Mouse (Mus musculus): Measurements from ENCODE around the gene Phlda2. TPM values are rescaled to one million over a fixed set of nuclear protein-coding genes. Genes with fewer than 3 reads are reported as not detected.
A peak's percentile ranks its signal among the peaks of the same experiment; 100 is the strongest.

Gene Phlda2
- total RNA-seq, 2 experiments from 2014 or later = not detected

GRCm38 (mm10) chr7:143464811-143465560 is 38.0 kb downstream of the Phlda2 start:
- ATAC-seq (replicated peaks; ENCODE audit: poor library complexity, severe bottlenecking) = no peak

- ATAC-seq (replicated peaks; ENCODE audit: poor library complexity, severe bottlenecking) = peak; percentile 21; the same call in 1 of the 2 replicates
Observed at GRCm38 (mm10) chr7:143463865-143464415, 39.0 kb downstream of the Phlda2 start.

- ATAC-seq (replicated peaks; ENCODE audit: poor library complexity, severe bottlenecking) = no peak
Observed at GRCm38 (mm10) chr7:143462516-143462915, 40.4 kb downstream of the Phlda2 start.

- no peak for ATAC-seq (replicated peaks; ENCODE audit: poor library complexity, severe bottlenecking)
Observed at GRCm38 (mm10) chr7:143461920-143462319, 41.0 kb downstream of the Phlda2 start.

GRCm38 (mm10) chr7:143461294-143461870 is 41.6 kb downstream of the Phlda2 start:
- ATAC-seq (replicated peaks; ENCODE audit: poor library complexity, severe bottlenecking) = no peak

GRCm38 (mm10) chr7:143460874-143461273 is 42.1 kb downstream of the Phlda2 start, which contains the start of gene Cdkn1c:
Cdkn1c (minus strand) TSS chr7:143461050.
- ATAC-seq (replicated peaks; ENCODE audit: poor library complexity, severe bottlenecking) = peak; percentile 84

GRCm38 (mm10) chr7:143460217-143460834 is 42.6 kb downstream of the Phlda2 start:
- ATAC-seq (replicated peaks; ENCODE audit: poor library complexity, severe bottlenecking) = no peak

GRCm38 (mm10) chr7:143459332-143460211 is 43.4 kb downstream of the Phlda2 start:
- no peak for ATAC-seq (replicated peaks; ENCODE audit: poor library complexity, severe bottlenecking)

GRCm38 (mm10) chr7:143458963-143459331 is 44.0 kb downstream of the Phlda2 start:
- ATAC-seq (replicated peaks; ENCODE audit: poor library complexity, severe bottlenecking) = no peak

Other genes starting within 250 kb of the Phlda2 start
- not detected in 2 replicates for gene Cdkn1c, start 42.1 kb downstream of the Phlda2 start, total RNA-seq (2014; fragmentation: Nextera tagmentation)
- 0.41 TPM in 1 of 2 replicates, not detected in the other for gene Cdkn1c, start 42.1 kb downstream of the Phlda2 start, total RNA-seq (2017)
- gene Slc22a18, start 29.4 kb downstream of the Phlda2 start, total RNA-seq (2014; fragmentation: Nextera tagmentation) = 0.88 and 1.8 TPM in 2 replicates
- gene Slc22a18, start 29.4 kb downstream of the Phlda2 start, total RNA-seq (2017) = 0.67 TPM in 1 of 2 replicates, not detected in the other
- gene Nap1l4, start 46.0 kb upstream of the Phlda2 start, total RNA-seq (2014; fragmentation: Nextera tagmentation) = 85.5 and 133 TPM in 2 replicates
- 126 and 136 TPM in 2 replicates for gene Nap1l4, start 46.0 kb upstream of the Phlda2 start, total RNA-seq (2017)
- gene Cars, start 96.9 kb upstream of the Phlda2 start, total RNA-seq (2014; fragmentation: Nextera tagmentation) = 34.0 and 35.5 TPM in 2 replicates
- gene Cars, start 96.9 kb upstream of the Phlda2 start, total RNA-seq (2017) = 51.9 and 58.2 TPM in 2 replicates
- gene Tnfrsf26, start 125.6 kb upstream of the Phlda2 start, total RNA-seq (2014; fragmentation: Nextera tagmentation) = 8.3 and 13.3 TPM in 2 replicates
- 20.4 and 22.5 TPM in 2 replicates for gene Tnfrsf26, start 125.6 kb upstream of the Phlda2 start, total RNA-seq (2017)
- 6.1 and 9.0 TPM in 2 replicates for gene Tnfrsf22, start 146.5 kb upstream of the Phlda2 start, total RNA-seq (2014; fragmentation: Nextera tagmentation)
- gene Tnfrsf22, start 146.5 kb upstream of the Phlda2 start, total RNA-seq (2017) = 4.2 and 5.2 TPM in 2 replicates
- 1.2 and 2.8 TPM in 2 replicates for gene Tnfrsf23, start 182.7 kb upstream of the Phlda2 start, total RNA-seq (2014; fragmentation: Nextera tagmentation)
- 0.72 and 1.7 TPM in 2 replicates for gene Tnfrsf23, start 182.7 kb upstream of the Phlda2 start, total RNA-seq (2017)

Data from granulocyte monocyte progenitor cell, adult 5-6 weeks (primary cell).